Mouse (Mus musculus): ENCODE measurements at regions not wholly inside any gene's neighbourhood (a gene's known extent, or its start where the extent isn't known, plus 50 kb on each side); places are given as distances from the start of the nearest gene placed in this dataset.

- no peak for DNase-seq (ENCODE audit: low spot score in 2 of 2)
Measured at GRCm38 (mm10) chr1:88964045-88964747, 106.0 kb upstream of the Sh3bp4 start.

- no peak for DNase-seq (ENCODE audit: low spot score in 2 of 2)
Measured at GRCm38 (mm10) chr1:88966416-88966815, 103.8 kb upstream of the Sh3bp4 start.

GRCm38 (mm10) chr1:88968142-88968541 is 102.1 kb upstream of the Sh3bp4 start:
- no peak for DNase-seq (ENCODE audit: low spot score in 2 of 2)

GRCm38 (mm10) chr1:88969016-88969415 is 101.2 kb upstream of the Sh3bp4 start:
- no peak for DNase-seq (ENCODE audit: low spot score in 2 of 2)

GRCm38 (mm10) chr1:88969630-88970029 is 100.6 kb upstream of the Sh3bp4 start:
- DNase-seq (ENCODE audit: low spot score in 2 of 2), result no peak

GRCm38 (mm10) chr1:88976101-88976500 is 94.1 kb upstream of the Sh3bp4 start:
- no peak for DNase-seq (ENCODE audit: low spot score in 2 of 2)

GRCm38 (mm10) chr1:88988011-88988695 is 82.1 kb upstream of the Sh3bp4 start:
- DNase-seq (ENCODE audit: low spot score in 2 of 2), result no peak

GRCm38 (mm10) chr1:88994588-88995331 is 75.5 kb upstream of the Sh3bp4 start:
- DNase-seq (ENCODE audit: low spot score in 2 of 2), result no peak

GRCm38 (mm10) chr1:88995945-88996344 is 74.3 kb upstream of the Sh3bp4 start:
- no peak for DNase-seq (ENCODE audit: low spot score in 2 of 2)

GRCm38 (mm10) chr1:88996657-88997056 is 73.6 kb upstream of the Sh3bp4 start:
- DNase-seq (ENCODE audit: low spot score in 2 of 2), result no peak

- no peak for DNase-seq (ENCODE audit: low spot score in 2 of 2)
Measured at GRCm38 (mm10) chr1:88997847-88998246, 72.4 kb upstream of the Sh3bp4 start.

- no peak for DNase-seq (ENCODE audit: low spot score in 2 of 2)
Measured at GRCm38 (mm10) chr1:89002326-89002725, 67.9 kb upstream of the Sh3bp4 start.

GRCm38 (mm10) chr1:89003752-89004151 is 66.5 kb upstream of the Sh3bp4 start:
- DNase-seq (ENCODE audit: low spot score in 2 of 2), result no peak

GRCm38 (mm10) chr1:89007476-89007875 is 62.7 kb upstream of the Sh3bp4 start:
- no peak for DNase-seq (ENCODE audit: low spot score in 2 of 2)

GRCm38 (mm10) chr1:89010170-89010569 is 60.0 kb upstream of the Sh3bp4 start:
- no peak for DNase-seq (ENCODE audit: low spot score in 2 of 2)

- no peak for DNase-seq (ENCODE audit: low spot score in 2 of 2)
Measured at GRCm38 (mm10) chr1:89011454-89011853, 58.8 kb upstream of the Sh3bp4 start.

- DNase-seq (ENCODE audit: low spot score in 2 of 2), result no peak
Measured at GRCm38 (mm10) chr1:89015385-89015784, 54.8 kb upstream of the Sh3bp4 start.

- DNase-seq (ENCODE audit: low spot score in 2 of 2), result no peak
Measured at GRCm38 (mm10) chr1:89015845-89016244, 54.4 kb upstream of the Sh3bp4 start.

GRCm38 (mm10) chr1:89019778-89020373 is 50.3 kb upstream of the Sh3bp4 start:
- DNase-seq (ENCODE audit: low spot score in 2 of 2), result no peak

All from frontal cortex, postnatal 25 days (tissue).